Mouse (Mus musculus): Measurements from ENCODE around the gene Traf7.

DNA sequence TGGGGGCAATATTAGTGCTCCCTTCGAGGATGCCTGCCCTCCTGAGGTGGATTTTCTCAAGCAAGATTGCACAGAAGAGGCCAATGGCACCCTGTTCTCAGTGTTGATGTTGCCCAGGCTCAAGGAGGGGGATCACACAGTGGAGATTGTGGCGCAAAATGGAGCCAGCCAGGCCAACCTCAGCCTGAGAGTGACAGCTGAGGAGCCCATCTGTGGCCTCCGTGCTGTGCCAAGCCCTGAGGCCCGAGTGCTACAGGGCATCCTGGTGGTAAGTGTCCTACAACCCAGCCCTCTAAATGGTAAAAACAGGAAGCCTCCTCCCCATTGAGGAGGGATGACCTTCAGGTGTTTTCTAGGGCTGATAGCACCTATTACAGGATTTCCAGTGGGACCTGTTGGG lies 42.1 kb upstream of the Traf7 start:
- no peak for TF ChIP-seq CTCF (conservative IDR thresholded peaks at IDR 0.05; ENCODE audit: low read length)
- no peak for TF ChIP-seq POU5F1 (IDR thresholded peaks at IDR 0.05; ENCODE audit: borderline replicate concordance, low read length)
- no peak for TF ChIP-seq NANOG (IDR thresholded peaks at IDR 0.05; ENCODE audit: borderline replicate concordance, low read length)

All from E14TG2a.4 (cell line).